ENCODE assay signal across 13 mouse cellular contexts in genomic region chrX:95156833-95157386, GRCm38 (mm10). TPM values are rescaled to one million over a fixed set of nuclear protein-coding genes. Genes with fewer than 3 reads are reported as not detected.
DNase-seq lines count a peak whose midpoint lies in the region; ATAC-seq and TF ChIP-seq lines count a peak whose summit lies in the region.
"Had no signal": no experiment of that assay in that cellular context is flagged by ENCODE, and none has a peak within 500 bp of the region (broad histone marks: within the 10 kb centered on the region; RNA-seq: fewer than 3 reads in every experiment).

No protein-coding gene starts in this region.

- no peak for TF ChIP-seq CTCF in midbrain, postnatal 0 days (IDR thresholded peaks at IDR 0.05)
- no peak for TF ChIP-seq CTCF in stomach, postnatal 0 days (IDR thresholded peaks at IDR 0.05; ENCODE audit: low read depth)

- no peak overlapping the region for H3K4me2 ChIP-seq in midbrain, postnatal 0 days (ENCODE audit: low read depth, low read length, poor library complexity, severe bottlenecking)
- no peak overlapping the region for H3K4me2 ChIP-seq in stomach, postnatal 0 days (replicated peaks; ENCODE audit: low read depth)
- H3K4me2 ChIP-seq: limb, embryonic 13.5 days; neural tube, embryonic 12.5 days had no signal

- DNase-seq in cerebellum, adult 18-20 months = peak; percentile 20 to 29
- DNase-seq in cerebellum, adult 11 months = no peak
- peak; percentile 17 for DNase-seq in midbrain, embryonic 10.5 days (ENCODE audit: low spot score)
- no peak for DNase-seq in midbrain, postnatal 0 days (ENCODE audit: low spot score)
- peak; percentile 27 for DNase-seq in left cerebral cortex, postnatal 4 days
- peak; percentile 11 for DNase-seq in right cerebral cortex, postnatal 14 days
- DNase-seq in urinary bladder, postnatal 25 days (ENCODE audit: low spot score) = no peak
- DNase-seq in stomach, postnatal 0 days (ENCODE audit: low spot score) = no peak
- DNase-seq: kidney, adult 9 months; lung, adult 2 months; thymus, postnatal 36 days had no signal

- no peak overlapping the region for H3K4me3 ChIP-seq in midbrain, embryonic 10.5 days
- no peak overlapping the region for H3K4me3 ChIP-seq in midbrain, postnatal 0 days (ENCODE audit: low read depth, low read length)
- H3K4me3 ChIP-seq in stomach, postnatal 0 days (ENCODE audit: low read depth, low read length) = no peak overlapping the region
- H3K4me3 ChIP-seq: limb, embryonic 13.5 days; neural tube, embryonic 12.5 days had no signal

- 30% methylated on average over 9 of the region's 9 CpGs for WGBS in midbrain, embryonic 10.5 days
- 24% methylated on average over 9 of the region's 9 CpGs for WGBS in midbrain, postnatal 0 days
- 50% methylated on average over 8 of the region's 9 CpGs for WGBS in stomach, postnatal 0 days

- H3K36me3 ChIP-seq in midbrain, embryonic 10.5 days = no peaks in the 10 kb centered on the region
- H3K36me3 ChIP-seq in midbrain, postnatal 0 days (ENCODE audit: insufficient read depth, low read length) = no peaks in the 10 kb centered on the region
- no peaks in the 10 kb centered on the region for H3K36me3 ChIP-seq in stomach, postnatal 0 days (ENCODE audit: control insufficient read depth, insufficient read depth, low read length)
- H3K36me3 ChIP-seq: limb, embryonic 13.5 days; neural tube, embryonic 12.5 days had no signal

- intact Hi-C loops in left cerebral cortex, postnatal 4 days (cut with DNase I) = no loop called here

- no peak for ATAC-seq in midbrain, postnatal 0 days (ENCODE audit: low FRiP score)
- ATAC-seq in stomach, postnatal 0 days (ENCODE audit: low FRiP score, low TSS enrichment) = no peak

- H3K9me3 ChIP-seq in midbrain, embryonic 10.5 days (replicated peaks) = no peaks in the 10 kb centered on the region
- no peaks in the 10 kb centered on the region for H3K9me3 ChIP-seq in midbrain, postnatal 0 days (ENCODE audit: low read length)
- no peaks in the 10 kb centered on the region for H3K9me3 ChIP-seq in stomach, postnatal 0 days (ENCODE audit: control insufficient read depth, low read length)
- H3K9me3 ChIP-seq: limb, embryonic 13.5 days; neural tube, embryonic 12.5 days had no signal

- no peak for TF ChIP-seq EP300 in stomach, postnatal 0 days (optimal IDR thresholded peaks at IDR 0.05)

- H3K9ac ChIP-seq in midbrain, postnatal 0 days (replicated peaks; ENCODE audit: low read length, poor library complexity, severe bottlenecking) = no peak overlapping the region
- no peak overlapping the region for H3K9ac ChIP-seq in stomach, postnatal 0 days (ENCODE audit: low read length)
- H3K9ac ChIP-seq: limb, embryonic 13.5 days; neural tube, embryonic 12.5 days had no signal

- peak overlapping the region; percentile 42; the same call in 1 of the 2 replicates for H3K27ac ChIP-seq in midbrain, embryonic 10.5 days (replicated peaks)
- no peak overlapping the region for H3K27ac ChIP-seq in midbrain, postnatal 0 days (ENCODE audit: low read depth, low read length)
- H3K27ac ChIP-seq in stomach, postnatal 0 days (replicated peaks) = no peak overlapping the region
- H3K27ac ChIP-seq: limb, embryonic 13.5 days; neural tube, embryonic 12.5 days had no signal

- peaks cover 27% of the 10 kb centered on the region for H3K4me1 ChIP-seq in midbrain, embryonic 10.5 days
- no peaks in the 10 kb centered on the region for H3K4me1 ChIP-seq in midbrain, postnatal 0 days (ENCODE audit: insufficient read depth, low read length)
- H3K4me1 ChIP-seq in stomach, postnatal 0 days (replicated peaks; ENCODE audit: control insufficient read depth, insufficient read depth) = no peaks in the 10 kb centered on the region
- H3K4me1 ChIP-seq: limb, embryonic 13.5 days; neural tube, embryonic 12.5 days had no signal

- H3K27me3 ChIP-seq in midbrain, embryonic 10.5 days (ENCODE audit: low read depth, poor library complexity, severe bottlenecking) = peaks cover 74% of the 10 kb centered on the region
- no peaks in the 10 kb centered on the region for H3K27me3 ChIP-seq in midbrain, postnatal 0 days (ENCODE audit: insufficient read depth, low read length)
- no peaks in the 10 kb centered on the region for H3K27me3 ChIP-seq in stomach, postnatal 0 days (ENCODE audit: control insufficient read depth, insufficient read depth, low read length)
- H3K27me3 ChIP-seq: neural tube, embryonic 12.5 days had no signal

RNA-seq across cellular contexts. Expression of gene Arhgef9, which starts 39.7 kb away (rescaled TPM):
- 15.7 and 20.0 TPM in 2 replicates for polyA plus RNA-seq in midbrain, embryonic 10.5 days (2016; fragmentation: Nextera tagmentation; extraction: Ambion mirVana)
- 61.1 and 73.3 TPM in 2 replicates for total RNA-seq in midbrain, postnatal 0 days (2014; rRNA removed)
- 29.8 and 31.6 TPM in 2 replicates for polyA plus RNA-seq in midbrain, postnatal 0 days (2015; fragmentation: Nextera tagmentation; extraction: Ambion mirVana)
- 10 to 100 TPM; 79.6 to 85.9 TPM for total RNA-seq in left cerebral cortex, postnatal 4 days (2021)
- 5.4 and 6.2 TPM in 2 replicates for polyA plus RNA-seq in stomach, postnatal 0 days (2015; fragmentation: Nextera tagmentation; extraction: Ambion mirVana)

Comparison
In these comparisons a context has a peak if more than half of its experiments do, and no peak if none do; other contexts are left out.
1. DNase-seq: peak in cerebellum, adult 18-20 months (2 of 2), midbrain, embryonic 10.5 days (single experiment), left cerebral cortex, postnatal 4 days (single experiment) and right cerebral cortex, postnatal 14 days (single experiment); none in cerebellum, adult 11 months (single experiment), midbrain, postnatal 0 days (single experiment), urinary bladder, postnatal 25 days (single experiment) and stomach, postnatal 0 days (single experiment).